Mouse (Mus musculus) embryonic facial prominence, embryonic 14.5 days (tissue): ENCODE results near the gene Mrpl50. TPM values are rescaled to one million over a fixed set of nuclear protein-coding genes. Genes with fewer than 3 reads are reported as not detected.
"Not testable (repeated sequence)": the region's sequence is repeated elsewhere in the genome, so short reads cannot be mapped to it uniquely, and the experiment has no call there.

Source experiments
- ATAC-seq: fragments of 200-750 bp; cut with Nextera tagmentation; 2 replicates; pipeline ENCODE4 v1.8.0; 2017; ENCODE audit warnings: low read depth, moderate number of reproducible peaks, moderate TSS enrichment
- DNase-seq: peaks from one replicate; pipeline ENCODE4 v3.0.0-alpha.2; 2015; ENCODE audit warnings: low spot score
- H3K27ac ChIP-seq: fragments of 300-500 bp; sonication (generic); replicated peaks from 2 replicates; pipeline ENCODE4 v1.5.1; 2014; ENCODE audit warnings: low read depth, mild to moderate bottlenecking, low read length, moderate library complexity
- H3K27me3 ChIP-seq: fragments of 300-500 bp; sonication (generic); replicated peaks from 2 replicates; pipeline ENCODE4 v1.6.1; 2014; ENCODE audit warnings: low read length; ENCODE audit not compliant: control insufficient read depth, insufficient read depth
- H3K36me3 ChIP-seq: fragments of 300-500 bp; sonication (generic); 2 replicates; pipeline ENCODE4 v1.6.1; 2014; ENCODE audit warnings: low read length, mixed read lengths; ENCODE audit not compliant: control insufficient read depth, insufficient read depth
- H3K4me1 ChIP-seq: fragments of 300-500 bp; sonication (generic); 2 replicates; pipeline ENCODE4 v1.6.1; 2014; ENCODE audit warnings: antibody characterized with exemption, low read length; ENCODE audit not compliant: control insufficient read depth, insufficient read depth
- H3K4me2 ChIP-seq: fragments of 300-500 bp; sonication (generic); 2 replicates; pipeline ENCODE4 v1.6.1; 2014; ENCODE audit warnings: low read depth, mild to moderate bottlenecking, low read length, moderate library complexity, mixed read lengths
- H3K4me3 ChIP-seq: fragments of 300-500 bp; sonication (generic); 2 replicates; pipeline ENCODE4 v1.5.1; 2014; ENCODE audit warnings: low read depth, mild to moderate bottlenecking, low read length
- H3K9ac ChIP-seq: fragments of 300-500 bp; sonication (generic); 2 replicates; pipeline ENCODE4 v1.6.1; 2014; ENCODE audit warnings: low read depth, mild to moderate bottlenecking, low read length, moderate library complexity, mixed read lengths
- H3K9me3 ChIP-seq: fragments of 300-500 bp; sonication (generic); 2 replicates; pipeline ENCODE4 v1.6.1; 2016; ENCODE audit warnings: low read length; ENCODE audit not compliant: control insufficient read depth
- WGBS: fragments of 180-500 bp; shearing (Covaris S2); extraction: QIAGEN DNeasy Blood & Tissue Kit; methylation state at CpG from one replicate; pipeline ENCODE4 v1.1.7; 2014; 5-methylcytosine and 5-hydroxymethylcytosine counted together
- polyA plus RNA-seq: library from polyadenylated mRNA; unstranded; fragments of >200 nt; fragmentation: Nextera tagmentation; extraction: Ambion mirVana; gene quantifications from 2 replicates; pipeline ENCODE4 v1.2.1, GENCODE M21; 2014

The Mrpl50 gene
- polyA plus RNA-seq, 1 experiment from 2014 or later: 75.4 TPM

DNA sequence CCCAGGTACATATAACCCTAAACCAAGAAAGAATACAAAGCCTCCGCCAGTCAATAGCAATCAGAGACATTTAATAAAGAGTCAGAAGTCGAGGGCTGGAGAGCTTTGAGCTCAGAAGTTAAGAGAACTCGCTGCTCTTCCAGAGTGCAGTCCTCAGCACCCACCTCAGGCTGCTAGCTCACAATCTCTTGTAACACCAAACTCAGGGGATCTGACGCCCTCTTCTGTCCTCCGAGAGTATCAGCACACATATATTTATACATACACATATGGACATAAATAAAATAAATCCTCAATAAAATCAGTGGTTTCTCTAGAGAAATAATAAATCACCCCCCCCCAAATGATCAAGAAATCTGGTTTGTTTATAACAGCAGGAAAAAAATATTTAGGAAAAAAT, 1.4 kb downstream of the Mrpl50 start:
- 72% methylated on average over 5 of the region's 5 CpGs for WGBS
- Histone ChIP-seq H3K4me1 (peaks cover 12% of the 10 kb centered on the region), H3K4me2 (peak overlapping the region; percentile 73), H3K27ac (no peak overlapping the region), H3K9ac (no peak overlapping the region), H3K9me3 (no peaks in the 10 kb centered on the region), H3K36me3 (peaks cover 14% of the 10 kb centered on the region; the same call in 1 of the 2 replicates), H3K4me3 (peak overlapping the region; percentile 60), H3K27me3 (no peaks in the 10 kb centered on the region)
- DNase-seq (no peak), ATAC-seq (no peak)

DNA sequence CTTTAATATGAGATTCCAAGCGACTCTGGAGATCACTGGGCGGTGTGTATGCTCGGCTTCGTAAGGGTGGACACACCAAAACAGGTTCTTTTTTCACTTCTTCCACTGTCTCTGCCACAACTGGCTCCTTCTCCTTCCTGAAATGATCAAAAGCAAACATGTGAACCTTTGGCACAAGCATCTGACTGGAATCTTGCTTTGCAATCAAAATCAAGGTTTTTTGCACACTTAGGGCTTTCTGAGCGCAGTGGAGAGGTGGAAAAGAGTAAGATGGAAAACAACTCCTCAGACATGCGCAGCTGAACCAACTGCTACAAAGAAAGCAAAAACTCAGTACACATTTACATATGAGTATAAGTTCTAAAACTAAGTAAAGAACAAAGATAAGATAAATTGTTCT, 6.5 kb downstream of the Mrpl50 start:
- Histone ChIP-seq H3K4me3 (no peak overlapping the region), H3K27ac (no peak overlapping the region), H3K9ac (no peak overlapping the region), H3K4me2 (no peak overlapping the region), H3K27me3 (no peaks in the 10 kb centered on the region), H3K9me3 (no peaks in the 10 kb centered on the region), H3K4me1 (peaks cover 2% of the 10 kb centered on the region; the same call in 1 of the 2 replicates), H3K36me3 (peaks cover 24% of the 10 kb centered on the region)
- 96% methylated on average over 6 of the region's 6 CpGs for WGBS
- ATAC-seq (no peak), DNase-seq (no peak)

GRCm38 (mm10) chr4:49512636-49513035, 8.3 kb downstream of the Mrpl50 start:
- ATAC-seq (no peak), DNase-seq (no peak)
- H3K27me3 ChIP-seq: no peaks in the 10 kb centered on the region
- no peaks in the 10 kb centered on the region for H3K9me3 ChIP-seq
- H3K4me1 ChIP-seq: no peaks in the 10 kb centered on the region
- no peak overlapping the region for H3K9ac ChIP-seq
- no peak overlapping the region for H3K4me3 ChIP-seq
- no peak overlapping the region for H3K27ac ChIP-seq
- peaks cover 24% of the 10 kb centered on the region for H3K36me3 ChIP-seq
- no peak overlapping the region for H3K4me2 ChIP-seq
- 35% methylated on average over 4 of the region's 4 CpGs for WGBS

- not testable (repeated sequence) for H3K9me3 ChIP-seq, ATAC-seq, DNase-seq, H3K9ac ChIP-seq, H3K4me3 ChIP-seq, H3K27ac ChIP-seq, H3K4me2 ChIP-seq, H3K27me3 ChIP-seq, H3K4me1 ChIP-seq
- H3K36me3 ChIP-seq: peaks cover 24% of the 10 kb centered on the region
- WGBS: 95% methylated on average over 1 of the region's 1 CpGs
Measured at GRCm38 (mm10) chr4:49510236-49510835, 10.6 kb downstream of the Mrpl50 start.

GRCm38 (mm10) chr4:49509183-49509582, 11.7 kb downstream of the Mrpl50 start:
- ATAC-seq: no peak
- no peak overlapping the region for H3K9ac ChIP-seq
- no peaks in the 10 kb centered on the region for H3K27me3 ChIP-seq
- no peak for DNase-seq
- no peak overlapping the region for H3K4me2 ChIP-seq
- no peak overlapping the region for H3K27ac ChIP-seq
- H3K9me3 ChIP-seq: no peaks in the 10 kb centered on the region
- 93% methylated on average over 2 of the region's 2 CpGs for WGBS
- no peak overlapping the region for H3K4me3 ChIP-seq
- no peaks in the 10 kb centered on the region for H3K4me1 ChIP-seq
- peaks cover 24% of the 10 kb centered on the region for H3K36me3 ChIP-seq

- H3K4me3 ChIP-seq: no peak within 1 kb of the TSS
- H3K4me1 ChIP-seq: no peaks in the 10 kb centered on the region
- no peak within 1 kb of the TSS for H3K27ac ChIP-seq
- 72% methylated on average over 3 of the region's 3 CpGs for WGBS
- DNase-seq (no peak), ATAC-seq (no peak)
- H3K4me2 ChIP-seq: no peak within 1 kb of the TSS
- H3K27me3 ChIP-seq: no peaks in the 10 kb centered on the region
- H3K36me3 ChIP-seq: no peaks in the 10 kb centered on the region
- no peaks in the 10 kb centered on the region for H3K9me3 ChIP-seq
- H3K9ac ChIP-seq: no peak within 1 kb of the TSS
Measured at GRCm38 (mm10) chr4:49506386-49506785, 14.5 kb downstream of the Mrpl50 start, which contains the start of gene Baat. Gene Baat (minus strand): TSS chr4:49506557.

GRCm38 (mm10) chr4:49503563-49503962, 17.3 kb downstream of the Mrpl50 start:
- no peaks in the 10 kb centered on the region for H3K27me3 ChIP-seq
- H3K9me3 ChIP-seq: no peaks in the 10 kb centered on the region
- H3K4me1 ChIP-seq: no peaks in the 10 kb centered on the region
- H3K4me3 ChIP-seq: no peak overlapping the region
- no peak overlapping the region for H3K4me2 ChIP-seq
- H3K9ac ChIP-seq: no peak overlapping the region
- H3K27ac ChIP-seq: no peak overlapping the region
- WGBS: 88% methylated on average over 1 of the region's 1 CpGs
- H3K36me3 ChIP-seq: no peaks in the 10 kb centered on the region
- ATAC-seq (no peak), DNase-seq (no peak)

GRCm38 (mm10) chr4:49485934-49486650, 34.8 kb downstream of the Mrpl50 start:
- H3K9ac ChIP-seq, DNase-seq, H3K4me3 ChIP-seq, H3K36me3 ChIP-seq, H3K27ac ChIP-seq, ATAC-seq, H3K4me2 ChIP-seq, H3K4me1 ChIP-seq, H3K27me3 ChIP-seq, H3K9me3 ChIP-seq: not testable (repeated sequence)
- WGBS: 73% methylated on average over 3 of the region's 3 CpGs

- H3K27ac ChIP-seq: no peak overlapping the region
- H3K4me3 ChIP-seq: no peak overlapping the region
- no peak overlapping the region for H3K4me2 ChIP-seq
- H3K36me3 ChIP-seq: no peaks in the 10 kb centered on the region
- H3K27me3 ChIP-seq: no peaks in the 10 kb centered on the region
- no peak for ATAC-seq
- H3K4me1 ChIP-seq: no peaks in the 10 kb centered on the region
- DNase-seq: no peak
- no peak overlapping the region for H3K9ac ChIP-seq
- no peaks in the 10 kb centered on the region for H3K9me3 ChIP-seq
Measured at GRCm38 (mm10) chr4:49485442-49485841, 35.5 kb downstream of the Mrpl50 start.
